Mouse (Mus musculus) heart, postnatal 36 days (tissue): ENCODE measurements around the gene Grb10. TPM values are rescaled to one million over a fixed set of nuclear protein-coding genes. Genes with fewer than 3 reads are reported as not detected.

Experiments used
- DNase-seq, 2 experiments: peaks; one replicate each; pipeline ENCODE4 v3.0.0; 2021 to 2022
- intact Hi-C: fragments of 180-260 bp; cut with DNase I; formaldehyde crosslinking; loops from one replicate; pipeline ENCODE4 v1.15.1; 2025
- total RNA-seq, 2 experiments: library from RNA; stranded (reverse); gene quantifications; 2 replicates each; pipeline ENCODE4 v1.2.3; 2021

The Grb10 gene
- total RNA-seq, 2 experiments from 2014 or later, result 66.6 to 110 TPM

- intact Hi-C loops, result loop anchor here (5.0 kb wide), 2 partner anchors 37 to 52 kb away; no protein-coding TSS in a partner anchor
- DNase-seq, result no peak
Observed at GRCm38 (mm10) chr11:12034781-12035180, 3.7 kb downstream of the Grb10 start.

- intact Hi-C loops, result loop anchor here (5.0 kb wide), 1 partner anchor 37 kb away; no protein-coding TSS in a partner anchor
- DNase-seq, result no peak
Observed at GRCm38 (mm10) chr11:12034371-12034770, 4.1 kb downstream of the Grb10 start.

- intact Hi-C loops, result loop anchor here (5.0 kb wide), 1 partner anchor 36 kb away; no protein-coding TSS in a partner anchor
- peak in 1 of 2 experiments; percentile 23 for DNase-seq
Observed at GRCm38 (mm10) chr11:12032831-12033230, 5.7 kb downstream of the Grb10 start.

GRCm38 (mm10) chr11:12026638-12027037, 11.8 kb downstream of the Grb10 start:
- DNase-seq, result no peak
- intact Hi-C loops, result loop anchor here (5.0 to 10.0 kb wide), 2 partner anchors 331 to 528 kb away; no protein-coding TSS in a partner anchor

GRCm38 (mm10) chr11:12025756-12026593, 12.5 kb downstream of the Grb10 start:
- intact Hi-C loops, result loop anchor here (1.0 to 10.0 kb wide), 3 partner anchors 265 to 529 kb away; no protein-coding TSS in a partner anchor
- DNase-seq, result peak; percentile 76 to 77

GRCm38 (mm10) chr11:12025392-12025755, 13.1 kb downstream of the Grb10 start:
- intact Hi-C loops, result loop anchor here (1.0 to 10.0 kb wide), 3 partner anchors 266 to 529 kb away; no protein-coding TSS in a partner anchor

GRCm38 (mm10) chr11:12023051-12023450, 15.4 kb downstream of the Grb10 start:
- intact Hi-C loops, result loop anchor here (10.0 kb wide), 1 partner anchor 532 kb away; no protein-coding TSS in a partner anchor
- DNase-seq, result no peak

More at GRCm38 (mm10) chr11:12025392-12025755, 13.1 kb downstream of the Grb10 start:
- no peak for DNase-seq

- intact Hi-C loops, result loop anchor here (10.0 kb wide), 1 partner anchor 535 kb away; no protein-coding TSS in a partner anchor
Observed at GRCm38 (mm10) chr11:12019651-12020050, 18.8 kb downstream of the Grb10 start.

GRCm38 (mm10) chr11:12018604-12019003, 19.9 kb downstream of the Grb10 start:
- DNase-seq, result no peak
- intact Hi-C loops, result no loop called here

More at GRCm38 (mm10) chr11:12019651-12020050, 18.8 kb downstream of the Grb10 start:
- DNase-seq, result no peak

GRCm38 (mm10) chr11:12010084-12010483, 28.4 kb downstream of the Grb10 start:
- intact Hi-C loops, result no loop called here

GRCm38 (mm10) chr11:12000293-12000910, 38.1 kb downstream of the Grb10 start:
- DNase-seq, result no peak
- intact Hi-C loops, result no loop called here

More at GRCm38 (mm10) chr11:12010084-12010483, 28.4 kb downstream of the Grb10 start:
- DNase-seq, result no peak

- DNase-seq, result no peak
- intact Hi-C loops, result loop anchor here (5.0 kb wide), 1 partner anchor 33 kb away; no protein-coding TSS in a partner anchor
Observed at GRCm38 (mm10) chr11:11998881-11999280, 39.6 kb downstream of the Grb10 start.

- intact Hi-C loops, result loop anchor here (5.0 kb wide), 1 partner anchor 35 kb away; no protein-coding TSS in a partner anchor
- DNase-seq, result peak in 1 of 2 experiments; percentile 25
Observed at GRCm38 (mm10) chr11:11997045-11997444, 41.4 kb downstream of the Grb10 start.

GRCm38 (mm10) chr11:11995371-11995770, 43.1 kb downstream of the Grb10 start:
- no peak for DNase-seq
- intact Hi-C loops, result loop anchor here (5.0 kb wide), 1 partner anchor 37 kb away; no protein-coding TSS in a partner anchor

- DNase-seq, result no peak
- intact Hi-C loops, result no loop called here
Observed at GRCm38 (mm10) chr11:11993807-11994206, 44.7 kb downstream of the Grb10 start.

- intact Hi-C loops, result no loop called here
- DNase-seq, result no peak
Observed at GRCm38 (mm10) chr11:11993183-11993582, 45.3 kb downstream of the Grb10 start.

GRCm38 (mm10) chr11:11989850-11990249, 48.6 kb downstream of the Grb10 start:
- DNase-seq, result no peak
- intact Hi-C loops, result no loop called here

GRCm38 (mm10) chr11:11987233-11987632, 51.2 kb downstream of the Grb10 start:
- intact Hi-C loops, result no loop called here
- no peak for DNase-seq

GRCm38 (mm10) chr11:11978611-11979197, 59.8 kb downstream of the Grb10 start:
- intact Hi-C loops, result loop anchor here (5.0 to 10.0 kb wide), 3 partner anchors 314 to 514 kb away; partner anchors contain the start of genes Spata48 and Zpbp
- no peak for DNase-seq

- intact Hi-C loops, result loop anchor here (1.0 to 10.0 kb wide), 4 partner anchors 162 to 510 kb away; partner anchors contain the start of genes Spata48 and Zpbp
- no peak for DNase-seq
Observed at GRCm38 (mm10) chr11:11974591-11975255, 63.8 kb downstream of the Grb10 start.
